Mouse (Mus musculus) erythroblast, embryonic 14.5 days (primary cell): Measurements from ENCODE around the gene Nfe2l3. TPM values are rescaled to one million over a fixed set of nuclear protein-coding genes. Genes with fewer than 3 reads are reported as not detected.

Source experiments
- H3K27me3 ChIP-seq: 2 replicates; pipeline ENCODE4 v1.6.1; 2012; ENCODE audit warnings: inconsistent platforms; ENCODE audit not compliant: control insufficient read depth
- H3K36me3 ChIP-seq: 2 replicates; pipeline ENCODE4 v1.6.1; 2012; ENCODE audit warnings: mild to moderate bottlenecking, inconsistent platforms; ENCODE audit not compliant: control insufficient read depth
- H3K4me1 ChIP-seq: 2 replicates; pipeline ENCODE4 v1.6.1; 2012; ENCODE audit warnings: inconsistent platforms; ENCODE audit not compliant: control insufficient read depth
- H3K4me3 ChIP-seq: replicated peaks from 2 replicates; pipeline ENCODE3; 2012; ENCODE audit warnings: moderate library complexity, mild to moderate bottlenecking, inconsistent platforms
- H3K9me3 ChIP-seq: 2 replicates; pipeline ENCODE4 v1.6.1; 2012; ENCODE audit warnings: low read length, inconsistent platforms, mixed read lengths; ENCODE audit not compliant: control insufficient read depth
- GATA1 ChIP-seq: IDR thresholded peaks from 2 replicates; pipeline ENCODE4 v1.6.1; 2012; ENCODE audit warnings: low read length, inconsistent platforms, mixed read lengths
- TAL1 ChIP-seq: IDR thresholded peaks from 3 replicates; pipeline ENCODE4 v1.6.1; 2012; ENCODE audit warnings: low read length, inconsistent platforms, mixed read lengths
- polyA plus RNA-seq: library from polyadenylated mRNA; stranded (reverse); fragments of >175 nt; gene quantifications from 2 replicates; pipeline ENCODE4 v1.2.3, GENCODE M21; 2012

The Nfe2l3 gene
- polyA plus RNA-seq, 1 experiment, result not detected

DNA sequence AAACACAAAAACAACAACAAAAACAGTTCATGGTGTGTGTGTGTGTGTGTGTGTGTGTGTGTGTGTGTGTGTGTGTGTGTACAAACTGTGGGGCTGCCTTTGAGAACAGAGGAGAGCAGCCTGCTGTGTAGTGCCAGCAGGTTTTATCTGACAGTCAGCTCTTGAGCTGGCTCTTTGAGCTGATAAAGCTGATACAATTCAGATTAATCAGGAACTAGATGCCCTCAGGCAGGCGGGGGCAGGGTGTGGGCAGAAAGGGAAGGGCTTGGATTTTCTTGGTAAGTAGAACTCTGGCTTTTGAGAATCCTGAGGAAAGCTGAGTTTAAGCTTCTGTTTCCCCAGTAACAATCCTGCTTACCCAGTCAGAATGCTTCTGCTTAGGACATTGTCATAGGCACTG is 73.2 kb downstream of the Nfe2l3 start:
- Histone ChIP-seq H3K4me1 (no peaks in the 10 kb centered on the region; the same call in 1 of the 2 replicates), H3K27me3 (no peaks in the 10 kb centered on the region), H3K36me3 (no peaks in the 10 kb centered on the region), H3K9me3 (peaks cover 3% of the 10 kb centered on the region; the same call in 1 of the 2 replicates), H3K4me3 (no peak overlapping the region)
- TF ChIP-seq GATA1 (no peak), TAL1 (no peak)

- Histone ChIP-seq H3K27me3 (no peaks in the 10 kb centered on the region), H3K9me3 (no peaks in the 10 kb centered on the region), H3K4me3 (no peak overlapping the region), H3K4me1 (no peaks in the 10 kb centered on the region; the same call in 1 of the 2 replicates), H3K36me3 (no peaks in the 10 kb centered on the region)
- TF ChIP-seq TAL1 (no peak), GATA1 (no peak)
These were observed 75.1 kb downstream of the Nfe2l3 start for GRCm38 (mm10) chr6:51507556-51507955.

Other genes starting within 250 kb of the Nfe2l3 start
- gene Hnrnpa2b1, start 37.2 kb downstream of the Nfe2l3 start, polyA plus RNA-seq, result 37.4 and 41.9 TPM in 2 replicates
- 5.9 and 6.6 TPM in 2 replicates for gene Cbx3, start 37.7 kb downstream of the Nfe2l3 start, polyA plus RNA-seq
- gene Snx10, start 91.2 kb downstream of the Nfe2l3 start, polyA plus RNA-seq, result 0.02 TPM in 1 of 2 replicates, not detected in the other